Mouse (Mus musculus): ENCODE data around the gene Ankrd13d. TPM values are rescaled to one million over a fixed set of nuclear protein-coding genes. Genes with fewer than 3 reads are reported as not detected.

Ankrd13d gene
- 10 to 100 TPM; 33.9 to 37.4 TPM for total RNA-seq (2023)

GRCm38 (mm10) chr19:4282898-4283553 is at the start of gene Ankrd13d:
Gene Ankrd13d, minus strand, starts transcription at chr19:4283137.

GRCm38 (mm10) chr19:4306190-4306577 is 23.2 kb upstream of the Ankrd13d start, which contains the start of gene Grk2:
Gene Grk2, minus strand, starts transcription at chr19:4306222.

GRCm38 (mm10) chr19:4268566-4269361 is 14.2 kb downstream of the Ankrd13d start, which contains the start of gene Ssh3:
Gene Ssh3, minus strand, starts transcription at chr19:4269180.

GRCm38 (mm10) chr19:4231253-4232185 is 51.4 kb downstream of the Ankrd13d start, which contains the start of gene Pold4:
Gene Pold4, plus strand, starts transcription at chr19:4231899.

Other genes starting within 250 kb of the Ankrd13d start
- 10 to 100 TPM; 63.6 to 65.3 TPM for gene Gstp1, start 245.2 kb downstream of the Ankrd13d start, total RNA-seq (2023)
- 1 to 10 TPM; 8.2 to 9.4 TPM for gene Gstp2, start 237.1 kb downstream of the Ankrd13d start, total RNA-seq (2023)
- 1 to 10 TPM; 6.6 to 7.7 TPM for gene Gstp3, start 223.6 kb downstream of the Ankrd13d start, total RNA-seq (2023)
- not detected for gene Cabp2, start 201.6 kb downstream of the Ankrd13d start, total RNA-seq (2023)
- gene Cdk2ap2, start 186.0 kb downstream of the Ankrd13d start, total RNA-seq (2023), result 100 to 1,000 TPM; 228 to 257 TPM
- gene Pitpnm1, start 183.1 kb downstream of the Ankrd13d start, total RNA-seq (2023), result 100 to 1,000 TPM; 185 to 192 TPM
- gene Aip, start 157.3 kb downstream of the Ankrd13d start, total RNA-seq (2023), result 100 to 1,000 TPM; 108 TPM
- gene Gpr152, start 143.3 kb downstream of the Ankrd13d start, total RNA-seq (2023), result under 1 TPM in 1 of 2 experiments, not detected in 1; 0.13 TPM
- gene Cabp4, start 139.1 kb downstream of the Ankrd13d start, total RNA-seq (2023), result under 1 TPM; 0.67 to 0.82 TPM
- 100 to 1,000 TPM; 188 to 219 TPM for gene Coro1b, start 134.5 kb downstream of the Ankrd13d start, total RNA-seq (2023)
- 10 to 100 TPM; 13.8 to 18.6 TPM for gene Ptprcap, start 129.5 kb downstream of the Ankrd13d start, total RNA-seq (2023)
- gene Rps6kb2, start 119.8 kb downstream of the Ankrd13d start, total RNA-seq (2023), result 10 to 100 TPM; 34.4 to 42.3 TPM
- gene Carns1, start 107.7 kb downstream of the Ankrd13d start, total RNA-seq (2023), result 10 to 100 TPM; 34.4 to 34.6 TPM
- gene Tbc1d10c, start 91.9 kb downstream of the Ankrd13d start, total RNA-seq (2023), result 100 to 1,000 TPM; 126 to 134 TPM
- 100 to 1,000 TPM; 433 to 455 TPM for gene Ppp1ca, start 91.1 kb downstream of the Ankrd13d start, total RNA-seq (2023)
- 10 to 100 TPM; 28.4 to 29.8 TPM for gene Rad9a, start 81.5 kb downstream of the Ankrd13d start, total RNA-seq (2023)
- gene Clcf1, start 68.9 kb downstream of the Ankrd13d start, total RNA-seq (2023), result 1 to 10 TPM; 2.5 to 4.2 TPM
- not detected for gene AC109138.7, start 68.8 kb downstream of the Ankrd13d start, total RNA-seq (2023)
- gene Pold4, start 51.2 kb downstream of the Ankrd13d start, total RNA-seq (2023), result 10 to 100 TPM; 53.1 to 57.3 TPM
- 10 to 100 TPM; 28.7 to 35.5 TPM for gene Ssh3, start 14.0 kb downstream of the Ankrd13d start, total RNA-seq (2023)
- gene Grk2, start 23.1 kb upstream of the Ankrd13d start, total RNA-seq (2023), result 100 to 1,000 TPM; 428 to 445 TPM
- gene Kdm2a, start 115.1 kb upstream of the Ankrd13d start, total RNA-seq (2023), result 100 to 1,000 TPM in 1 of 2 experiments, 10 to 100 TPM in 1; 98.8 to 114 TPM
- gene Rhod, start 156.3 kb upstream of the Ankrd13d start, total RNA-seq (2023), result not detected
- gene Syt12, start 194.3 kb upstream of the Ankrd13d start, total RNA-seq (2023), result under 1 TPM in 1 of 2 experiments, not detected in 1; 0.09 TPM
- gene 2010003K11Rik, start 215.4 kb upstream of the Ankrd13d start, total RNA-seq (2023), result not detected
- 1 to 10 TPM; 3.2 to 3.6 TPM for gene Pcx, start 227.3 kb upstream of the Ankrd13d start, total RNA-seq (2023)